Mouse (Mus musculus) leukemia stem cell, adult 10-12 weeks (primary cell): ENCODE results near the gene H3f3b. TPM values are rescaled to one million over a fixed set of nuclear protein-coding genes. Genes with fewer than 3 reads are reported as not detected.

Experiments used
- polyA plus RNA-seq: library from polyadenylated mRNA; stranded (reverse); fragments of >175 nt; gene quantifications from 2 replicates; pipeline ENCODE4 v1.2.3, GENCODE M21; 2012; ENCODE audit warnings: low replicate concordance

The H3f3b gene
- polyA plus RNA-seq, result 400 and 612 TPM in 2 replicates

GRCm38 (mm10) chr11:116027756-116028155, at the start of gene H3f3b:
TSS of gene H3f3b (minus strand) at chr11:116027962.

DNA sequence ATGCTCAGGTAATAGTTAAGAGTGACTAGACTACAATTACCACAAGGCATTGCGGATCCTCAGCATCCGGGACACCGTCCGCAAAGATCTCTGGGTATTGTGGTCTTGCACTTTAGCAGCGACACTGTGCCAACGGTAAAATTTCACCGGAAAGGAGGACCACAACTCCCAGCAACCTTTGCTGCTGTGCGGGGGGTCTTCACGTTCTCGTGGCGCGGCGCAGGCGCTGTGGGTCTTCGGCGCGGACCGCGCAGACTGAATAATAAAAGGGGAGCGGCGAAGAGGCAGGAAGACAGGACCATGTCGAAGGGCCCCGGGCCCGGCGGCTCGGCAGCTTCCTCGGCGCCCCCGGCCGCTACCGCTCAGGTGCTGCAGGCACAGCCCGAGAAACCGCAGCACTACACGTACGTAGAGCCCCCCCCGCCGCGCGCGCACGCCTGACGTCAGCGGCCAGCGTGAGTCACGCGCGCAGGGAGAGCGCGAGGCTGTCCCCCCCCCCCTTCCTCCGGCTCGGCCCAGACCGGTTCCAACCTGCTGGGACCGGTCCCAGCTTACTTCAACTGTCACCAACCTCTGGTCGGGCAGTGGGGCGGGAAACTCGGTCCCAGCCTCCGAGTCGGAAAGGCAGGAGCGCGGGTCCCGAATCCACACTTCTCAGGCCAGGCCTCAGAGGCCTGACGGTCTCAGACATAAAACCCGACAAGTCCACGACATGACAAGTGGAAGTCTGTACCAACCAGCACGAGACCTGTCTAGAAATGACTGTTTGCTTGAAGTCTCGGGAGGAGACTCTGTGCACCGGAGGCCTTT, 2.5 kb upstream of the H3f3b start, which contains the start of gene Unk:
Gene Unk (plus strand): TSS at position 235 of the 810 bp plus-strand sequence.

DNA sequence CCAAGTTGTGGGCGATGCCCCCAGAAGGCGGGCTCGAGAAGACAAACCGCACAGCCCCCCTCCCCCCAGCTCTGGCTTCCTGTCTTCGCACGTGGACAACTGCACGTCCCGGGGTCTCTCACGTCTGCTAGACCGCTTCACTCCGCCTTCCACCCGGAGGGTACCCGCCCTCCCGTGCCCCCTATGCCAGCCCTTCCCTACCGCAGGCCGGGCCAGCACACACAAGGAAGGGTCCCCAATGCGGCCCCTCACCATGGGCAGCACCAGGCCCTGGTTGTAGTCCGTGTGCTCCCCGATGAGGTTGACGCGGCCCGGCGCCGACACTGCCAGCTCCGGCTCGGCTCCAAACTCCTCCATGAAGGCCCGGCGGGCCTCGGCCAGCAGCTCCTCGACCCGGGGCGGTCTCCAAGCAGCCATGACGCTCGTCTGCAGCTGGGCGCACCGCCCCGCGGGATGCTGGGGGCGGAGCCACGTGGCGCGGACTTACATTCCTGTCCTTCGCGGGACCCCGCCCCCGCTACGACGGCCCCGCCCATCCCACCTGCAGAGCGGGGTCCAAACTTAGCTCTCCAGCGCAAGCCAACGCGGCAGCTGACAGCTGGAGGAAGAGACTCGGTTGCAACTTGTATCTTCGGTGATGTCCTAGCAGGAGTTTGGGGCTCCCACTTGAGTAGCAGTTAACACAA, 15.4 kb downstream of the H3f3b start, which contains the start of gene Galk1:
Gene Galk1 (minus strand): TSS at position 458 of the 686 bp plus-strand sequence.

GRCm38 (mm10) chr11:115974309-115975082, 53.3 kb downstream of the H3f3b start, which contains the start of gene Itgb4:
TSS of gene Itgb4 (plus strand) at chr11:115974709.

Other genes with a start within 250 kb of the H3f3b start
- gene Caskin2, start 214.3 kb downstream of the H3f3b start, polyA plus RNA-seq, result 48.6 and 56.2 TPM in 2 replicates
- 49.9 and 89.1 TPM in 2 replicates for gene Tsen54, start 213.2 kb downstream of the H3f3b start, polyA plus RNA-seq
- gene Llgl2, start 203.9 kb downstream of the H3f3b start, polyA plus RNA-seq, result 15.1 and 17.7 TPM in 2 replicates
- 0.06 and 0.23 TPM in 2 replicates for gene Myo15b, start 169.6 kb downstream of the H3f3b start, polyA plus RNA-seq
- 7.9 and 16.4 TPM in 2 replicates for gene Smim5, start 128.0 kb downstream of the H3f3b start, polyA plus RNA-seq
- 0.56 and 1.1 TPM in 2 replicates for gene Smim6, start 115.9 kb downstream of the H3f3b start, polyA plus RNA-seq
- 9.0 and 29.2 TPM in 2 replicates for gene Sap30bp, start 94.7 kb downstream of the H3f3b start, polyA plus RNA-seq
- 6.9 and 21.1 TPM in 2 replicates for gene Recql5, start 94.5 kb downstream of the H3f3b start, polyA plus RNA-seq
- gene Itgb4, start 53.3 kb downstream of the H3f3b start, polyA plus RNA-seq, result 0.16 and 0.41 TPM in 2 replicates
- gene Galk1, start 15.2 kb downstream of the H3f3b start, polyA plus RNA-seq, result 23.8 and 28.8 TPM in 2 replicates
- gene Unk, start 2.4 kb upstream of the H3f3b start, polyA plus RNA-seq, result 59.7 and 71.3 TPM in 2 replicates
- 404 and 502 TPM in 2 replicates for gene Unc13d, start 50.0 kb upstream of the H3f3b start, polyA plus RNA-seq
- 429 and 514 TPM in 2 replicates for gene Wbp2, start 59.0 kb upstream of the H3f3b start, polyA plus RNA-seq
- gene Trim47, start 99.2 kb upstream of the H3f3b start, polyA plus RNA-seq, result 9.7 and 13.5 TPM in 2 replicates
- 5.0 and 8.5 TPM in 2 replicates for gene Trim65, start 103.2 kb upstream of the H3f3b start, polyA plus RNA-seq
- gene Mrpl38, start 110.9 kb upstream of the H3f3b start, polyA plus RNA-seq, result 94.4 and 126 TPM in 2 replicates
- 18.5 and 21.7 TPM in 2 replicates for gene Fbf1, start 140.2 kb upstream of the H3f3b start, polyA plus RNA-seq
- gene Ten1, start 170.9 kb upstream of the H3f3b start, polyA plus RNA-seq, result 56.6 and 72.8 TPM in 2 replicates
- 1.3 and 1.8 TPM in 2 replicates for gene Acox1, start 171.1 kb upstream of the H3f3b start, polyA plus RNA-seq
- gene Evpl, start 210.1 kb upstream of the H3f3b start, polyA plus RNA-seq, result 0.20 TPM in 2 replicates
- 12.1 and 13.2 TPM in 2 replicates for gene Srp68, start 246.3 kb upstream of the H3f3b start, polyA plus RNA-seq